Mouse (Mus musculus) retina, postnatal 7 days (tissue): ENCODE data around the gene Fam71b.

Source experiments
- DNase-seq: peaks from one replicate; pipeline ENCODE4 v3.0.0-alpha.2; 2012; ENCODE audit warnings: low read depth, low spot score

The Fam71b gene

DNA sequence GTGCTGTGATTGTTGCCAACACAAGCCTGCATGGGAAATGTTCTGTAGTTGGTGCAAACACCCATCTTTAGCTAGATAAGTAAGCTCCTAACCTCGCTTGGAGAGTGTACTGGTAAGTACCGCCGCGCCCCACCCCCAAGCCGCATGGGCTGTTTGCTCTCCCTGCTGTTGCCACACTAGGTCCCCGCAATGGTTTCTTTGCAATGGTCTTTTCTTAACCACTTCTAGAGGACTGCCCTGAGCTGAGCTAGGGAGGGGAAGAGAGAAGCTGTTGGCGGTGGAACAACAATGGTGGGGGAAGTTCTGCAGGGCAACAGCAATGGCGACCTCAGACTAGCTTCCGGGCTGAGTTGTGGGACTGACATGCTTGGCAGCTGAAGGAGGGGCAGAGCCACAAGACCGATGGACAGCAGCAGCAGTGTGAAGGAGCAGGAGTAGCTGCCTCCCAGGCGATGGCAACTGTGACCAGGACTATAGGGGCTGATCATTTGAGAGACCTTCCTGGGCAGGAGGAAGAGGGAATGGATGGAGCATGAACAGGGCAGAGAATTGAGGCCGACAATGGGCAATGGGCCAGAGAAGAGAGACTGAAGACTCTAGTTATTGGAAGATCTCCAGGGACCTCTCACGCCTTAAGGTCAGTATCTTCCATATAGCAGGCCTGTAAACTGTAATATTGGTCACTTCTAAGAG, at the start of gene Fam71b:
Gene Fam71b (plus strand): TSS at position 393 of the 693 bp plus-strand sequence.
- DNase-seq, result no peak

DNA sequence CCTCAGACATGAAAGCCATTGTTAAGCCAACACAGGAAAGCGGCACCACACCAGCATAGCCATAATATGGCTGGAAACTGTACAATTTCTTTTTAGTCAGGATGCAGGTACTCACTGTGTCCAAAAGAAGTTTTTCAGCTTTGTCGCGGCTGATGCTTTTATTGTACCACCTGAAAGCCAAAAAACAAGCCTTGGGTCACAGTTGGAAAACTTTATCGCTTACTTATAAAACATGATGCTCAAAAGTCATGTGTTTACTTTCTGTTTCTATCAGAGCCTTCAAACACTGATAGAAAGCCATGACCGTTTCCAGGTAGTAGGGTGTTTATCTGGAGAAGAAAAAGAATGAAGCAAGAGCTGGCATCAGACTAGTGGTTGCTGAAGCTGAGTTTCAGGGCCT, 48.6 kb upstream of the Fam71b start:
- no peak for DNase-seq

DNA sequence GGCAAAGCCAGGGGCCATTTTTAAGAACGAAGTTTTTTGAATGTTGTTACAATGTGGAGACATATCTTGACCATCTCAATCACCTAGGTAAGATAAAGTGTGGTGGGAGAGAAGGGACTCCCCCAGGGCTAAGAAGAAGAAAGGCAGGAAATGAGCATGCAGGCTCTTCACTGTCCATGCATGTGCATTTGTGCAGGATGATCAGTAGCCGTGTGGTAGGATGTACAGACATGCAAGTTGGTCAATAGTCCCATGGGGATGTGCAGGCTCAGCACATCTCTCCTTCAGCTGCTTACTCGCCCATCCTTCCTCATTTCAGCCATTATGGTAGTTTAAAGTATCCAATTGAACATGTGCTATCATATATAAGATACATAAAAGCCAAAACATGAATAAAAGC, 47.9 kb upstream of the Fam71b start:
- no peak for DNase-seq

DNA sequence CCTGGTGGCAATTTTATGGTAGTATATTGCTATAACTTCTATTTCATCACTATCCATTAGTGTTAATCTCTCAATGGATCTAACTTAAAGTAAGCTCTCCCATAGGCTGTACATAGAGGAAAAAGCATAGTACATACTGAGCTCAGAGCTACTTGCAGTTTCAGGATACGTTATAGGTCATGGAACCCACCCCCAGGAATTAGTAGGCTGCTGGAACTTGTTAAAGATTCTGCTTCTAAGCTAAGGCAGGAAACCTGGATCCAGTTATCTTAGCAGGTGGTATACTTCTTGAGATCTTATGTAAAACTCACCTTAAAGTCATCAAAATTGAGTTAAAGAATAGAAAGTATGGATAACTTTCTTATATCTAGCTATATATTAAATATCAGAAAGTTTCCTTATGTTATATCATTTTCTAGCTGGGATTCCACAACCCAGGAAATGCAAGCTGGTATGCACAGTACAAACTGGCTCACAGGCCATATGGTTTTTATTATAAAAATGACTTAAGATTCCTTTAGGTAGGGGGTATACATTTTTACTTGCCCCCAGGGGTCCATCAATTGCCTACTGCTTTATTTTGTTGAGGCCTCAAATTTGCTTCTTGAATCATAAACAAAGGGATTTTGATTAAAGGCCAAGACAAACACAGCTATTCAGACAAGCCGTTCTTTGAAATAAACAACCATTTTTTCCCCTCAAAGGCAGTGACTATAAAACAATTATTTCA, 46.5 kb upstream of the Fam71b start:
- DNase-seq, result no peak

DNA sequence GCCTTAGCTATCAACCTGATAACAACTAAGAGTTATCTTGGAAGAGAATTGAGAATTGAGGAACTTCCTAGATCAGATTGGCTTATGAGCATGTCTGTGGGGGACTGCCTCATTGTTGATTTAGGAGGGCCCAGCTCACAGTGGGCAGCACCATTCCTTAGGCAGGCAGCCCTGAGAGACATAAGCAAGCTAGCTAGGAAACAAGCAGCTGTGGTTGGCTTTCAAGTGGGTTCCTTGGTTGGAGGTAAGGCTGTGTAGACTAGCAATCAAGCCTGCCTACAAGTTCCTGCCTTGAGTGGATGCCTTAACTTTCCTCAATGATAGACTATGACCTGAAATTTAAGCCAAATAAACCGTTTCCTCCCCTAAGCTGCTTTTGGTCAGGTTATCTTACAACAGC, 38.0 kb upstream of the Fam71b start:
- DNase-seq, result no peak

DNA sequence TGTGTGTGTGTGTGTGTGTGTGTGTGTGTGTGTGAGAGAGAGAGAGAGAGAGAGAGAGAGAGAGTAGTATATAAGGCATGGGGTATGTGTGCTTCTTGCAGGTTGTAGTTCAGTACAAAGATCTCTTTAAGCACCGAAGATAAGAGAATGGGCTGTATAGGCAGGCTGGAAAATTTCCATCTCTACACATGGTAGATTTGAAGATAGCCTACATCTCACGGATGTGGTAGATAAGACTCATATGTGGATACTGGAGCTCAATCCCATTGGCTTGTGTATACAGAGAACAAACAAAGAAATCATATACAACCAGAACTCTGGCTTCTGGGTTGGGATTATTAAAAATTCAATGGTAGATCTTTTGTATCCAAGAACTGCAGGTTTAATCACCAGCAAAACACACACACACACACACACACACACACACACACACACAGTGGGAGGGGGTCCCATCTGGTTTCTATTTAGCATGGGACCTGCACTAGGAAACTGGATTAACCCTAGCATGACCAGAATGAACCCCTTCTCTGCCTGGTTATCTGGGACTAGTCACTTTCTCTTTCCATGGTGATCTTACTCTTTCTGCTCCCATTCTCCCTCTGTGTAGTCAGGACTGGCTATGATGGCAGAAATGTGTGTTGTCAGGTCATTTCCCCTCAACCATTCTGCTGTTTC, 35.2 kb upstream of the Fam71b start:
- no peak for DNase-seq

DNA sequence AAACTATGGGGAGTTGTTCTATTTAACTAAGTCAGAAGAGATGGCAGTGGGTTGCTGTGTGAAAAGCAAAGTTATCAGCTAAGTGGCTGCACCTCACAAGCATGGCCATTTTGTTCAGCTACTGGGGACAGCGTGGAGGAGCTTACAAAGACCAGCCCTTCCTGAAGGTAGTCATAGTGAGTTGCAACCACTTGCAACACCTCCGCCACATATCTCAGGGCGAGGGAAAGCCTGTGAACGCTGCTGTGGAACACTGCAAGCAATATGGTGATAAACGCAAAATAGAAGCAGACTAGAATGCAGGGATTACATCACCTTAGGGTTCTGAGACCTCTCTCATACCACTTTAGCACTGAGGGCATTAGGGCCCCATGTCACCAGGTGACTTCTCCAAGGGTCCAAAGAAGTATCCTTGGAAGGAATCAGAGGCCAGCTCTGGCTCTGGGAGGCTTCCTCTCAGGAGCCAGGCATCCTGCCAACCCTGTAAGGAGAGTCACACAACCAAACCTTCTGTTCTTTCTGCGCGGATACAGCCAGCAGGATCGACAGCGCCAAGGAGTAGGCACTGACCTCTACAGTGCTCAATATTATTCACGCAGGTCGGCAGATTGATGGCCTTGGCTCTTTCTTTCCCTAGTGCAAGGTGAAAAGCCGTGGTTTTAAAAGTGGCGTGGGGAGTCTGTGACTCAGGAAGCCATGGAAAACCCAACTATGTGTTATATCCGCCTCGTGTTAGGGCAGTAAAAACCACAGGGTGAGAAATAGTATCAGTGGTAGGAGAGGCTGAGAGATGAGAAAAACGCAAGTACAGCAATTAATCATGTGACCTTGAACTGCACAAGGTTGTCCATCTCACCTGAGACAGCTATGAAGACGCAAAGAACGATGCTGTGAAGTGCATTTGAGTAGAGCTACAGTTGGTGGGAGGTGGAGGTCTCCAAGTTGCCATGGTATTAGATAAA, 34.0 kb upstream of the Fam71b start:
- no peak for DNase-seq

DNA sequence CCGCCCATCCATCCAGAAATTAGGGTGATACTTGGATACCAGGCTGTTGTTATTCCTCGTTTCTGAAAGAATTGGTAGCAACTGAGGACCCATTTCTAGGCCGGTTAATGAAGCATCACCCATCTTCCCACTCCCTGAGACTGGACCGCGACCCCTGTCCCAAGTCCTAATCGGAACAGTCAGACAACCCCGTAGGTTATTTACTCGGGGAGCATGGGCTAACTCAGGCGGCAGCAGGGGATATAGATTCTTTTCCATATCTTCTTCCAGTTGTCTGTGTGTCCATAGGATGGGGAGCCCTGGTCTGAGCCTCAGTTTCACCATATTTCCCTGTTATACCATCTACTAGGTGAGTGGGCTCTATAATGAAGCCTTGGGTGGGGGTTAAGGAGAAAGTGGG, 32.5 kb upstream of the Fam71b start:
- DNase-seq, result no peak

DNA sequence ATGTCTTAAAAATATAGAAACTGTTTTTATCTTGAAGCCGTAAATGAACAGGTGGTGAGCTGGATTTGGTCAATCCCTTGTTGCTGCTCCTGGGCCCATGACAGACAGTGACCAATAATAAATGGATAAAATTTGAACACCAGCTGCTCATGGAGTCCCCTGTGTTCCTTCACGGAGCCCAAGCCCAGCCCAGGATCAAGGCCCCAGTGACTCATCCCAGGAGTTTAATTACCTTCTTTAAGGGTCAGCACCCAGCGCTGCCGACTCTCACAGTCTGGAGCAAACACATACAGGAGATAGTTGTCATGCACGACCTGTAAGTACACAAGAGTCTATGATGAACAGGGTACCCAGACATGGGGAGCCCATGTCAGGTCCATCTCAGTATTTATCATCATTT, 30.6 kb upstream of the Fam71b start:
- DNase-seq, result no peak

DNA sequence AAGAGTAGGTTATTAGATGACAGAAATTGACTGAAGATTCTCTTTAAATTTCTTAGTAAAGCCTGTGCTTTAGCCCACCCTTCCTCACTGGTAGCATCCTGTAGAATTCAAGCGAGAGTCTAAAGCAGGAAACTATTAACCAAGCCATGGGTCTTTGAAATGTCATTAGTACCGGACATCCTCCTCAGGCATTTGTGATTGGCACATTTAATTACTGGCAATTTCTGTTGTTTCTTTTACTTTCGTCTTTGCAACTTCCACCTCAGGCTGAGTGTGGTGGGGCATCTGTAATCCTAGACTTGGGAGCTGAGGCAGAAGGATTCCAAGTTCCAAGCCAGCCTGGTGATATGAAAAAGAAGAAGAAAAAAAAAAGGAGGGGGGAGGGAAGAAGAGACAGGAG, 30.0 kb upstream of the Fam71b start:
- no peak for DNase-seq

DNA sequence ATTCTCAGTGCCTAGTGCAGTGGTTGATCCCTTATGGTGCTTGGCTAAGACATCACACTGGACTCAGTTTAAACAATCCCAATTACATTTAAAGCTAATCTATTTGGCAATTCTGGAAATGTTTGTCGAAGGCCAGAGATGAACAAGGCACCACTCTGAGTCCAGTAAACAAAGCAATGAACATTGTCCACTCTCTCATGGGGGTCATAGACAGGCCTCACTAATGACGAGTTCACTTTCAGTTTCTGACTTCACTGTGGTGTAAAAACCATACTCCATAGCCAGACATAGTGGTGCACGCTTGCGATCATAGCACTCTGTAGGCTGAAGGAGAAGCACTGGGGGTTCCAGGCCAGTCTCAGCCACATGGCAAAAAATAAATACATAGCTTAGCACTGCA, 25.9 kb upstream of the Fam71b start:
- DNase-seq, result no peak

DNA sequence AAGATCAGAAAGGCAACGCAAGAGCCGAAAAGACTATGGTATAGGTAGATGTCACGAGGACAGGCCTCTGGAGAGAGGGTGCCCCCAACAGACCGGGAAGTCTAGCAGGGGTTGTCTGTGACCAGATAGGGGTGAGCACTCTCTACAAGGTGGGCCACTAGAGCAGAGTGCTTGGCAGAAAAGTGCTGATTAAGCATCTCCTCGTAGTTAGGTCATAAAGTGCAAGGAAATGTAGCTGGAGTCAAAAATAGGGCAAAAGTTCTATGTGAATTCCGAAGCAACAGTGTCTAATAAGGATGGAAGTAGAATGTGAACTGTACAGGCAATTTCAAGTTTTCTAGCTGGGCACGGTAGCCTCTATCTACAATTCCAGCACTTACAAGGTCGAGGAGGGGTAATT, 25.1 kb upstream of the Fam71b start:
- DNase-seq, result no peak

DNA sequence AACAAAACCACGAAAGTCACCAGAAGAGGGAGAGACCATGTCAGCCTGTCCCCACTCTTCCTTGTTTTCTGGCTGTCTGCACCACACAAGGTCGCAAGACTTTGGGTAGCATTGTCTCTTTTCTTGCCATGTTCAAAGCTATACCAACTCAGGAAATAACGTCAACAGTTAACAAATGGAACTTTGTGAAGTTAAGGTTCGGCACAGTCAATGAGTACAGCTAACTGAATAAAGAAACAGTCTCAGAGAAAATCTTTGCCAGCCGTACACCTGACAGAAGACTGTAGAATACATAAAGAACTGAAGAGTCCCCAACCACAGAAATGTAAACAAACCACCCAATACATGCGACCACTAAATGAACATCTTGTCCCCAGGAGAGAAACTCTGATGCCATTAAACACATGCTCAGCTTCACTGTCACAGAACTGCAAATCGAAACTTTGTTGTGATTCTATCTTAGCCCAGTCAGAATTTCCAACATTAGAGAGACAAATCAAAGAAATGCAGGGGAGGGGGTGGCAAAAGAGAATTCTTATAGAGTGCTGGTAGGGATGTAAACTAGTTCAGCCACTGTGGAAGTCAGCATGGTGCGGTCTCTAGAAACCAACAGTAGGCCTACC, 23.9 kb upstream of the Fam71b start:
- no peak for DNase-seq

DNA sequence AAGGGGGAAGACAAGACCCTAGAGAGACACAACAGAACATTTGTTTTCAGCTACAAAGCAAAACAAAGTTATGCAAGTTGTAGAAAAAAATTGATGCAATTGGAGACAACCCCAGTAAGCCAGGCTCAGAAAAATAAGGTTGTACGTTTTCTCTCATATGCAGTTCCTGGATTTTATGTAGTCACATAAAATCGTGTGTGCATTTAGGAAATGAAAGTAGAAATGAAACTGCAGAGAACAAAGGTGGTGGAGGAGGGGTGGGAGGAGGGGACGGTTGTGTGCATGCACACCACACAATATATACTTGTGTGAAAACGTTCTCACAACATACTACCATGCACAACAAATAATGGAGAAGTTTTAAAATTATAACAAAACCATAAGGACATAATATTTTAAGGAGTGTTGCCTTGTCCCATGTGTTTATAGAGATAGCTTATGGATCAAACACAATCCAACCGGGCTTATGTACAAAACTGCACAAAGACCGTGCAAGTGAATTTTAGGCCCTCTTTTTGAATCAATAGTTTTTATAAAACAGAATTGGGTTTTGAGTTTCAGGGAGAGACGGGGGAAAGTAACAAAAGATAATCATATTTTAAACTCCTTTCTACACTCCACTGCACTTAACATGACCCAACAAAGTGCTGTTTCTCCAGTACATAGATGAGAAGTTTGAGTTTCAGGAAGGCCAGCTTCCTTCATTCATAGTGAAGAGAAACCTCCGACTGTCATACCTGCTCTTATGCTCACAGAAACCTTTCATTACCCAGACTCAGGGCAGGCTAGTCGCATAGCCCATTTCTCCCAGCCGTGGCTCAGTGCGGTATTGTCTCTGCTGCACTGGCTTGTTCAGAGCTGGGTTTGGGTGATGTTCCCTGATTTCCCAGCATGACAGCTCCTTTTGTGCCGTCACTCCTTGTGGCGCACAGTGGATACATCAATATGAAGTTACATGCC, 23.0 kb upstream of the Fam71b start:
- no peak for DNase-seq

DNA sequence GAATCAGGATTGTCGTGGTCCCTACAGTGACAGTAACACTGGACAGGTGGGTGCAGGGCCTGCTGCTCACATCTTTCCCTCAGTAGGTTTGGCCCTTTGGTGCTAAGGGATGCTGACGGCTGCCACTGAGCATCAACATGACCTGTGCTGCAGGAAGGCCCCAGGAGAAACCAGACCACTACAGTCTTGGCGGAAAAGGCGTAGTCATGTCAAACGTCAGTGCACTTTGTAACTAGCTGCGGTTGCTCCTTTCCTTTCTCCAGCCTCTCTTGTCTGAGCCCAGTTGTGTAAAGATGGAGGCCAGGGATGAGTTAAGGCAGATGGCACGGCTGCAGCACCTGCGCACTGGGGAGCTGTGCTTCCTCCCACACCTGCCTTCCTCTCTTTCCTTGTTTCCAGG, 21.3 kb upstream of the Fam71b start:
- no peak for DNase-seq

DNA sequence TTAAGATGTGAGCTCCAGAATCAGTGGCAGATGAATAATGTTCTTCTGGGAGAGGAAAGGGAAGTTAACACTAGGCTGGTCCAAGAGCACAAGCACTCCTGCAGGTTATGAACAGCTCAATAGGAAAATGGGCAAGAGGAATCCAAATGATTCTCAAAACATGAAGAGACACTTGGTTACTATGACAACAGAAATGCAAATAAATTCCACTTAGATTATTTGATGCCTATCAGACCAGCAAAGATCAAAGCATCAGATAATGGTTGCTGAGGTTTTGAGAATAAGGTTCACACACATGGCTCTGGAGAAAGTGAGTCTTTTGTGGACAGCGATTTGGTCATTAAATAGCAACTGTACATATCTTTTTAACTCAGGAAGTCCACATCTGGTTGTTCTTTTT, 19.0 kb upstream of the Fam71b start:
- DNase-seq, result no peak

DNA sequence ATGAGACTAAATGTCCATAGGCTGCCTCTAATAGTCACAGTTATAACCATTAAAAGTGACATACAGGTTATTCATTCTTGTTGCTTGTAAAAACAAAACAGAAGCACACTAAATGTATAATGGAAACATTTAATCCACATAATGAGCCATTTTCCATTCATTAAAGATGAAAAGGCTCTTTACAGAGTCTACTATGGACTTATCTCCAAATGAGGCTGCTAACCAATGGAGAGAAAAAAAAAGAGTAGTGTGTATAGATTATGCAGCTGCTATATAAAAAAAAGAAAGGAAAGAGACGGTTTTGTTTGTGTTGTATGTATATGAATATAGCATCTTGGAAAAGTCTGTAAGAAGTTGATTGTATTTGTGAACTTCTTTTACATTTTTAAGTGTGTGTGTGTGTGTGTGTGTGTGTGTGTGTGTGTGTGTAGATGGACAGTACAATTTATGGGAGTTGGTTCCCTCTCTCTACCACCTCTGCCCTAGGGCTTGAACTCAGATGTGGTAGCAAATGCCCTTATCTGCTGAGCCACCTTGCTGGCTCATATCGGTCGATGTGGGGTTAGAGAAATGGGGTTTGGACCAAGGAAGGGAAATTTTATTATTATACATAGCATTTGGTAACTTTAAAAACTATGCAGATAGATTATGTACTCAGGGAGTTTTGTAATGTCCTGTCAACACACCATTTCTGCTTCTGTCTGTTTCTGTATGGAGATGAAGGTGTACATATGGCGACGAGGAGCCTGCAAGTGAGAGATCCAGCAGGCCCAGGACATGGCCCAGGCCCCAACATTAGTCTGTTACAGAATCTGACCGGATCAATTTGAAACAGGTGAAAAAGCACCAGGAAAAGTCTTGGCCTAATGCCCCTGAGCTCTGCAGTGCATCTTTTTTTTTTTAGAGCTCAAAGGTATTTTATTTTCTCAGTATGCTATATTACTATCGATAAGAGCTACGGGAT, 18.3 kb upstream of the Fam71b start:
- no peak for DNase-seq

DNA sequence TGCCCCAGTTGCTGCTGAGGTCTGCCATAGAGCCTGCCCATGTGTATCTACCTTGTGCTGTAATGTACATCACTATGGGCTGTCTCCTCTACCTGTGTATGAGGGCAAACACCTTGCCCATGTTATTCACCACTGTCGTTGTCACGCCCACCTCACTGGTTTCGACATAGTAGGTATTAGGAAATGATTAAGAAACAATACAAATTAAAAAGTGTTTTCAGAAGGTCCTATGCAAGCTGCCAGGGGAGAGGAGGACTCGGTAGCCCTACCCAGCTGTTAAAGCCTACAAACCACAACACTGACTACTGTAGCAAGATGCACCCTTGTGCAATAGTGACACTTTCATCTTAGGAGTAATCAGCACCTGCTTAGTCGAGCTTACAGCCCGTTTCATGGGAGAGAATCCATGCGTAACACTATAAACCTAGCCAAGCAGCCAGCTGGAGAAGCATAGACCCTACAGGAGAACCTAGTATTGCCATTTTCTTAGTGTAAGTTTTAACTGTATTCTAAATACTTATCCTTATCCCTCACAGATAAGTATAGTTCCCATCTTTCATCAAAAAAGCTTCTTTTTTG, 16.2 kb upstream of the Fam71b start:
- no peak for DNase-seq

DNA sequence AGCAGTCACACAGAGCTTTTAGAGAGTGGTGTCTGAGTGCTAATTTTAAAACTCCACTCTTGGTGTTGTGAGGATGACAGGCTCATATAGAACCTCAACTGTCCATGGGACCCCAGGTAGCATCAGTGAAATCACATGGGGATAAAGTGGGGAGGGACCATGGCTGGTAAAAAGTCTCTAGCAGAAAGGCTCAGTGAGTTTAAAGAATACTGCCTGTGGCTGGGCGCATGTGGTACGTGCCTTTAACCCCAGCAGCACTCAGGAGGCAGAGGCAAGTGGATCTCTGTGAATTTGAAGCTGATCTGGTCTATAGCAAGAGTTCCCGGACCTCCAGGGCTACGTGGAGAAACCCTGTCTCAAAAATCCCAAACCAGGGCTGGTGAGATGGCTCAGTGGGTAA, 13.9 kb upstream of the Fam71b start:
- no peak for DNase-seq
